Mouse (Mus musculus) heart, embryonic 12.5 days (tissue): ENCODE data around the gene C2cd2l. TPM values are rescaled to one million over a fixed set of nuclear protein-coding genes. Genes with fewer than 3 reads are reported as not detected.
"Not testable (repeated sequence)": the region's sequence is repeated elsewhere in the genome, so short reads cannot be mapped to it uniquely, and the experiment has no call there.

Experiments
- ATAC-seq: fragments of 200-750 bp; cut with Nextera tagmentation; 2 replicates; pipeline ENCODE4 v1.8.0; 2017; ENCODE audit warnings: moderate TSS enrichment, moderate library complexity; ENCODE audit not compliant: insufficient number of reproducible peaks, low FRiP score
- H3K27ac ChIP-seq: fragments of 300-500 bp; sonication (generic); 2 replicates; pipeline ENCODE4 v1.5.1; 2016; ENCODE audit warnings: mild to moderate bottlenecking, moderate library complexity; ENCODE audit not compliant: poor library complexity, severe bottlenecking
- H3K27me3 ChIP-seq: fragments of 300-500 bp; sonication (generic); replicated peaks from 2 replicates; pipeline ENCODE4 v1.6.1; 2016; ENCODE audit warnings: mild to moderate bottlenecking, moderate library complexity
- H3K36me3 ChIP-seq: fragments of 300-500 bp; sonication (generic); 2 replicates; pipeline ENCODE4 v1.6.1; 2016; ENCODE audit warnings: mild to moderate bottlenecking, moderate library complexity
- H3K4me1 ChIP-seq: fragments of 300-500 bp; sonication (generic); replicated peaks from 2 replicates; pipeline ENCODE4 v1.6.1; 2016; ENCODE audit warnings: mild to moderate bottlenecking
- H3K4me2 ChIP-seq: fragments of 300-500 bp; sonication (generic); 2 replicates; pipeline ENCODE4 v1.6.1; 2016; ENCODE audit warnings: mild to moderate bottlenecking, moderate library complexity
- H3K4me3 ChIP-seq: fragments of 300-500 bp; sonication (generic); 2 replicates; pipeline ENCODE4 v1.5.1; 2016; ENCODE audit warnings: mild to moderate bottlenecking
- H3K9ac ChIP-seq: fragments of 300-500 bp; sonication (generic); 2 replicates; pipeline ENCODE4 v1.6.1; 2016; ENCODE audit warnings: mild to moderate bottlenecking, moderate library complexity
- H3K9me3 ChIP-seq: fragments of 300-500 bp; sonication (generic); replicated peaks from 2 replicates; pipeline ENCODE4 v1.6.1; 2016; ENCODE audit warnings: mild to moderate bottlenecking, moderate library complexity
- WGBS: fragments of 180-500 bp; shearing (Covaris S2); methylation state at CpG from one replicate; pipeline ENCODE4 v1.1.7; 2016; 5-methylcytosine and 5-hydroxymethylcytosine counted together
- polyA plus RNA-seq: library from polyadenylated mRNA; unstranded; fragments of >200 nt; fragmentation: Nextera tagmentation; extraction: Ambion mirVana; gene quantifications from 2 replicates; pipeline ENCODE4 v1.2.1, GENCODE M21; 2016

The C2cd2l gene
- polyA plus RNA-seq, 1 experiment from 2014 or later, result 10.3 TPM

DNA sequence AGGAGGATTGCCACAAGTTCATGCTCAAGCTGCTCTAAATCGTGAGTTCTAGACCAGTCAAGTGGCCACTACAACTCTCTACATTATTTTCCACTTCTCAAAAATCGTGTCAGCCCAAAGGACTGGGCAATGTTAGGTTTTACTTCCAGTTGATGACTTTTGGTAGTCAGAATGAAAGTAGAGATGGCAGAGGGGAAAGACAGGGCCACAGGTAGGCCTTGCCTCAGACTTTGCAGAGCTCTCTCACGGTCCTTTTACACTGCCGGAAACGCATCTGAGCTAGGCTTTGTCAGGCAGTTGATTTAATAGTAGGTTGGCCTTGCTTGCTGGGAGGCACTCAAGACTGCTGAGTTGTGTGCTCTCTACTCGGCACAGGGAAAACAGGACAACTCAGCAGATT is 4.1 kb upstream of the C2cd2l start:
- peaks cover 9% of the 10 kb centered on the region for H3K36me3 ChIP-seq
- no peak overlapping the region for H3K27ac ChIP-seq
- H3K4me3 ChIP-seq, result no peak overlapping the region
- H3K27me3 ChIP-seq, result no peaks in the 10 kb centered on the region
- no peaks in the 10 kb centered on the region for H3K9me3 ChIP-seq
- no peak overlapping the region for H3K9ac ChIP-seq
- no peak overlapping the region for H3K4me2 ChIP-seq
- no peak for ATAC-seq
- H3K4me1 ChIP-seq, result peaks cover 21% of the 10 kb centered on the region
- WGBS, result 83% methylated on average over 6 of the region's 6 CpGs

GRCm38 (mm10) chr9:44323656-44324055 is 3.6 kb upstream of the C2cd2l start:
- not testable (repeated sequence) for H3K36me3 ChIP-seq, H3K9ac ChIP-seq, H3K27ac ChIP-seq, H3K9me3 ChIP-seq, ATAC-seq, H3K27me3 ChIP-seq, H3K4me3 ChIP-seq, H3K4me2 ChIP-seq
- peaks cover 25% of the 10 kb centered on the region for H3K4me1 ChIP-seq
- WGBS, result 69% methylated on average over 4 of the region's 4 CpGs

DNA sequence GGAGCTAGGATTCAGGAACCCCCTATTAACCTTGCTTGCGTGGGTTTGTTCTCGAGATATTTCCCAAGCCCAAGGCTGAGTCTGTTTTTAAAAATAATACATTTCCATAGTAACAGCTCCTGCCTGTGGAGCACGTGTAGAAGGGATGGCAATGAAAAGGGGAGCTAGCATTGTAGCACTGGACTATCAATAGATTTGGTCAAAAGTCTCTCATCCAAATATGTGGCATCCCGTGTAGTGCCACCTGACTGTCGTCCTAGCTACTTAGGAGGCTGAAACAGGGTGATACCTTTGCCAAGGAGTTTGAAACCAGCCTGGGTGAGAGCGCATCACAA is 681 bp upstream of the C2cd2l start:
- Histone ChIP-seq H3K4me3 (peak overlapping the region; percentile 91), H3K36me3 (peaks cover 14% of the 10 kb centered on the region), H3K4me2 (peak overlapping the region; percentile 88), H3K27ac (peak overlapping the region; percentile 69; the same call in 1 of the 2 replicates), H3K4me1 (peaks cover 28% of the 10 kb centered on the region), H3K9me3 (no peaks in the 10 kb centered on the region), H3K9ac (peak overlapping the region; percentile 62; the same call in 1 of the 2 replicates), H3K27me3 (no peaks in the 10 kb centered on the region)
- WGBS, result 22% methylated on average over 6 of the region's 6 CpGs
- no peak for ATAC-seq

DNA sequence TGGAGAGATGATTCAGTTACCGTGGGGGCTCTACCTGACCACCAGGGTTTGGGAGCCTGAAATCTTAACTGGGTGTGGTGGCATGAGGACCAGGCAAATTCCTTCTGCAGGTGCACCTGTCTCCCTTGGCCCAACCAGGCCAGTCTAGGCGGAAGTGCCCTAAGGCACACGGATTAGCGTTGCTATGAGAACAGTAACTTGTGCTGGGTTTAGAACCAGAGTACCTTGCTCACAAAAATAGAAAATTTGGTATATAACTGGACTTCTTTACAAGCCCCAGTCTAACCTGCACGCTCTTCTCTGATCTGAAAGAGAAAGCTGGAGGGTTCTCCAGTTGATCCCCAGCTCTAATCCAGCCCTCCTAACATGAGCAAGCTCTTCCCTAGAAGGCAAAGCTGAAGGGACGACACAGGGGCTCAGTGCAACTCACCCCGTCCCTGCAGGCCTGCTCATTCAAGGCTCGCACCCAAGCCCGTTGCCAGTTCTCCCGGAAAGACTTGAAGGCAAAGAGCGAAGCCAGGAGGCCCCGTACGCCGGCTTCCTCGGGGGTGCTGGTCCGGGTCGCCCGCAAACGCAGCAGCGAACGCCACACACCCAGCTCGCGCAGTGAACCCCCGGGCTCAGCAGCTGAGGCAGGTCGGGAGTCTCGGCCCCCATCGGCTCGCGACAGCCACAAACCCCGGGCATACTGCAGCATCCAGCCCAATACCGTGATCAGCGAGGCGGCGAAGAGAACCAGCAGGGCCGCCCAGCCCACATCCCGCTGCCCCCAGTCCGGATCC is 789 bp downstream of the C2cd2l start:
- peak; percentile 7; the same call in 1 of the 2 replicates for ATAC-seq
- Histone ChIP-seq H3K4me3 (peak overlapping the region; percentile 91), H3K27me3 (no peaks in the 10 kb centered on the region), H3K9me3 (no peaks in the 10 kb centered on the region), H3K36me3 (peaks cover 27% of the 10 kb centered on the region), H3K27ac (peak overlapping the region; percentile 44), H3K4me2 (peak overlapping the region; percentile 88), H3K9ac (peak overlapping the region; percentile 90), H3K4me1 (peaks cover 26% of the 10 kb centered on the region)
- WGBS, result 3% methylated on average over 36 of the region's 37 CpGs

DNA sequence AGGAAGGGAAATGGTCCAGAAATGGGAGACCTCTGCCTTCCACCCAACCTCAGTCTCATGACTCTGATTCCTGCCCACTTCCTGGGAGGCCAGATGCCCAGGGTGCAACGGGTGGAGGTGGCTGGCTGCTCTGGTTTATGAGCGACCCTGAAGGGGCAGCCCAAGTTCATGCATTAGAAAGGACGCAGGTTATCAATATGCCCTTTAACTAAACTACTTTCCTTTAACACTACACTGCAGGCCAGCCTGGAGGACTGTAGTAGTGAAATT is 1.3 kb downstream of the C2cd2l start:
- WGBS, result 30% methylated on average over 3 of the region's 3 CpGs
- Histone ChIP-seq H3K4me2 (peak overlapping the region; percentile 88), H3K36me3 (peaks cover 33% of the 10 kb centered on the region), H3K27me3 (no peaks in the 10 kb centered on the region), H3K4me1 (peaks cover 26% of the 10 kb centered on the region), H3K27ac (no peak overlapping the region), H3K9me3 (no peaks in the 10 kb centered on the region), H3K4me3 (peak overlapping the region; percentile 91), H3K9ac (peak overlapping the region; percentile 90)
- ATAC-seq, result no peak

DNA sequence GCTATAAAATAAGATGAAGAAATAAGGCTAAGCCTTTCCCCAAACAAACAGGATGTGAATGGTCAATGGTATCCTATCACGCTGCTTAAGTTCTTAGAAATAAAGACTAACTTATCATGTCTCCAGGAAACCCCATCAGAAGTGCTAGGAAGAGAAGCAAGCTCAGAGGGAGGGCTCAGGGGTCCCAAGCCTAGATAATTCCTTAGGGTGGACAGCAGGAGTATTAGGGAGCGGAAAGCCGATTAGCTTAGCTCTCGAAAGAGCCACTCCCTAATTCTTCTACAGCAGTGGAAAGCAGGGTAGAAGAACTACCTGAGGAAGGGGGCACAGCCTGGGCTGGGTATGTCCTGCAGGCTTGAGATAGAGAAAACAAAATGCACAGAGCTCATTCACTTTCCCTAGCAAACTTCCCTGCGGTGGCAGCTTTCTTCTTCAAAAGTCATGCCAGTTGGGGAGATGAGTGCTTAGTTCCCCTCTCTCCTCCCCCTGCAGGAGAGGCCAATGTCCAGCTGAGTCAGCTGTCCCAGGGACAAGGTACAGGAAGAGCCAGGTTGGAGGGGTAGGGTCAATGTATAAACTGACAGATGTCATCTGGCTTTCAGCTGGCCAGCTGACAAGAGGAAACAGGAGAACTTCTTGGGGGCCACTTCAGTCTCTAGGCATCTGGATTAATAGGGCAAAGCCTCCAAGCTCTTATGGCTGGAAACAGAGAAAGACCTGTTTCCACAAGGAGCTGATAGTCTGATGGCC is 1.8 kb downstream of the C2cd2l start:
- ATAC-seq, result no peak
- Histone ChIP-seq H3K4me1 (peaks cover 26% of the 10 kb centered on the region), H3K9ac (peak overlapping the region; percentile 90; the same call in 1 of the 2 replicates), H3K4me3 (peak overlapping the region; percentile 91), H3K27me3 (no peaks in the 10 kb centered on the region), H3K9me3 (no peaks in the 10 kb centered on the region), H3K27ac (no peak overlapping the region), H3K36me3 (peaks cover 38% of the 10 kb centered on the region), H3K4me2 (peak overlapping the region; percentile 88)
- 51% methylated on average over 5 of the region's 5 CpGs for WGBS

- Histone ChIP-seq H3K4me1 (peaks cover 26% of the 10 kb centered on the region), H3K36me3 (peaks cover 46% of the 10 kb centered on the region), H3K9ac (no peak overlapping the region), H3K9me3 (no peaks in the 10 kb centered on the region), H3K27me3 (no peaks in the 10 kb centered on the region), H3K4me2 (peak overlapping the region; percentile 88; the same call in 1 of the 2 replicates), H3K4me3 (no peak overlapping the region), H3K27ac (no peak overlapping the region)
- WGBS, result 73% methylated on average over 4 of the region's 4 CpGs
- no peak for ATAC-seq
Measured at GRCm38 (mm10) chr9:44317452-44317851, 2.6 kb downstream of the C2cd2l start.

GRCm38 (mm10) chr9:44314910-44315309 is 5.2 kb downstream of the C2cd2l start:
- Histone ChIP-seq H3K4me3 (no peak overlapping the region), H3K9me3 (no peaks in the 10 kb centered on the region), H3K4me1 (peaks cover 32% of the 10 kb centered on the region), H3K36me3 (peaks cover 47% of the 10 kb centered on the region), H3K27ac (no peak overlapping the region), H3K27me3 (no peaks in the 10 kb centered on the region), H3K9ac (no peak overlapping the region), H3K4me2 (no peak overlapping the region)
- no peak for ATAC-seq
- 86% methylated on average over 18 of the region's 18 CpGs for WGBS

GRCm38 (mm10) chr9:44314257-44314547 is 5.9 kb downstream of the C2cd2l start:
- no peak overlapping the region for H3K9ac ChIP-seq
- H3K4me3 ChIP-seq, result no peak overlapping the region
- H3K36me3 ChIP-seq, result peaks cover 47% of the 10 kb centered on the region
- peaks cover 31% of the 10 kb centered on the region for H3K4me1 ChIP-seq
- WGBS, result 65% methylated on average over 4 of the region's 4 CpGs
- H3K27me3 ChIP-seq, result no peaks in the 10 kb centered on the region
- no peak for ATAC-seq
- H3K9me3 ChIP-seq, result no peaks in the 10 kb centered on the region
- H3K27ac ChIP-seq, result no peak overlapping the region
- H3K4me2 ChIP-seq, result no peak overlapping the region

- WGBS, result 73% methylated on average over 19 of the region's 19 CpGs
- Histone ChIP-seq H3K4me2 (no peak overlapping the region), H3K4me1 (peaks cover 26% of the 10 kb centered on the region), H3K9ac (no peak overlapping the region), H3K4me3 (no peak overlapping the region), H3K27ac (no peak overlapping the region), H3K9me3 (no peaks in the 10 kb centered on the region), H3K27me3 (no peaks in the 10 kb centered on the region), H3K36me3 (peaks cover 47% of the 10 kb centered on the region)
- ATAC-seq, result no peak
Measured at GRCm38 (mm10) chr9:44313476-44314256, 6.4 kb downstream of the C2cd2l start.
